Mouse (Mus musculus): ENCODE measurements around the gene Nxn. TPM values are rescaled to one million over a fixed set of nuclear protein-coding genes. Genes with fewer than 3 reads are reported as not detected.

The Nxn gene
- polyA plus RNA-seq, 1 experiment = 9.2 TPM

- peaks cover 1% of the 10 kb centered on the region; the same call in 1 of the 2 replicates for H3K4me1 ChIP-seq (ENCODE audit: control insufficient read depth, insufficient read depth, low read length)
- TF ChIP-seq CTCF (IDR thresholded peaks at IDR 0.05; ENCODE audit: extremely low read depth, insufficient read depth, low read length) = no peak
- no peak for TF ChIP-seq POLR2A (IDR thresholded peaks at IDR 0.05; ENCODE audit: extremely low read depth, insufficient read depth, low read length)
- no peak overlapping the region for H3K4me3 ChIP-seq (ENCODE audit: insufficient read depth, low read length)
- H3K27ac ChIP-seq (ENCODE audit: insufficient read depth, low read length) = no peak overlapping the region
Measured at GRCm38 (mm10) chr11:76328522-76329290, 70.2 kb downstream of the Nxn start.

GRCm38 (mm10) chr11:76328084-76328483, 70.9 kb downstream of the Nxn start:
- H3K4me3 ChIP-seq (ENCODE audit: insufficient read depth, low read length) = no peak overlapping the region
- no peak overlapping the region for H3K27ac ChIP-seq (ENCODE audit: insufficient read depth, low read length)
- TF ChIP-seq CTCF (IDR thresholded peaks at IDR 0.05; ENCODE audit: extremely low read depth, insufficient read depth, low read length) (no peak), POLR2A (IDR thresholded peaks at IDR 0.05; ENCODE audit: extremely low read depth, insufficient read depth, low read length) (no peak)
- H3K4me1 ChIP-seq (ENCODE audit: control insufficient read depth, insufficient read depth, low read length) = peaks cover 1% of the 10 kb centered on the region; the same call in 1 of the 2 replicates

GRCm38 (mm10) chr11:76326672-76327071, 72.3 kb downstream of the Nxn start:
- Histone ChIP-seq H3K4me3 (ENCODE audit: insufficient read depth, low read length) (no peak overlapping the region), H3K27ac (ENCODE audit: insufficient read depth, low read length) (no peak overlapping the region), H3K4me1 (ENCODE audit: control insufficient read depth, insufficient read depth, low read length) (no peaks in the 10 kb centered on the region)
- TF ChIP-seq CTCF (IDR thresholded peaks at IDR 0.05; ENCODE audit: extremely low read depth, insufficient read depth, low read length) (no peak), POLR2A (IDR thresholded peaks at IDR 0.05; ENCODE audit: extremely low read depth, insufficient read depth, low read length) (no peak)

GRCm38 (mm10) chr11:76326051-76326450, 72.9 kb downstream of the Nxn start:
- H3K27ac ChIP-seq (ENCODE audit: insufficient read depth, low read length) = no peak overlapping the region
- no peak overlapping the region for H3K4me3 ChIP-seq (ENCODE audit: insufficient read depth, low read length)
- no peak for TF ChIP-seq POLR2A (IDR thresholded peaks at IDR 0.05; ENCODE audit: extremely low read depth, insufficient read depth, low read length)
- TF ChIP-seq CTCF (IDR thresholded peaks at IDR 0.05; ENCODE audit: extremely low read depth, insufficient read depth, low read length) = no peak
- no peaks in the 10 kb centered on the region for H3K4me1 ChIP-seq (ENCODE audit: control insufficient read depth, insufficient read depth, low read length)

- TF ChIP-seq POLR2A (IDR thresholded peaks at IDR 0.05; ENCODE audit: extremely low read depth, insufficient read depth, low read length) (no peak), CTCF (IDR thresholded peaks at IDR 0.05; ENCODE audit: extremely low read depth, insufficient read depth, low read length) (no peak)
- Histone ChIP-seq H3K27ac (ENCODE audit: insufficient read depth, low read length) (no peak overlapping the region), H3K4me3 (ENCODE audit: insufficient read depth, low read length) (no peak overlapping the region), H3K4me1 (ENCODE audit: control insufficient read depth, insufficient read depth, low read length) (no peaks in the 10 kb centered on the region)
Measured at GRCm38 (mm10) chr11:76324801-76325200, 74.1 kb downstream of the Nxn start.

DNA sequence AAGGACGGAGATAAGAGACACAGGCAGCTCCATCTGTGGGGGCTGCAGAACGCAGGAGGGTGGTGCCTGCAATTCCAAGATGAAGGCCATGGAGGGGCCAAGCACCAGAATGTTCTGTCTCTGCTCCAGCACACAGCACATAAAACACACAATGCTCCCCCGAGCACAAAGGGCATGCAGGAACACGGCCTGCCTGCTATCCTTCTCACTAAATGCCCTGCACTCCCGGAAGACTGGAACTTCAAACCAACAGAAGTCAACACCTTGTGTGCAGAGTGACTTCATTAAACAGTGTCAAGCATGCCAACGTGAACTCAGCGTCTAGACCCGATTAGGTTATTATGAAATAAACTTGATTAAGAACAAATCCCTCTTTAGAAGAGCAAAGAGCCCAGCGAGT, 74.7 kb downstream of the Nxn start:
- Histone ChIP-seq H3K4me3 (ENCODE audit: insufficient read depth, low read length) (no peak overlapping the region), H3K4me1 (ENCODE audit: control insufficient read depth, insufficient read depth, low read length) (no peaks in the 10 kb centered on the region), H3K27ac (ENCODE audit: insufficient read depth, low read length) (no peak overlapping the region)
- no peak for TF ChIP-seq POLR2A (IDR thresholded peaks at IDR 0.05; ENCODE audit: extremely low read depth, insufficient read depth, low read length)
- no peak for TF ChIP-seq CTCF (IDR thresholded peaks at IDR 0.05; ENCODE audit: extremely low read depth, insufficient read depth, low read length)

- TF ChIP-seq CTCF (IDR thresholded peaks at IDR 0.05; ENCODE audit: extremely low read depth, insufficient read depth, low read length) (no peak), POLR2A (IDR thresholded peaks at IDR 0.05; ENCODE audit: extremely low read depth, insufficient read depth, low read length) (no peak)
- H3K4me3 ChIP-seq (ENCODE audit: insufficient read depth, low read length) = no peak overlapping the region
- no peaks in the 10 kb centered on the region for H3K4me1 ChIP-seq (ENCODE audit: control insufficient read depth, insufficient read depth, low read length)
- no peak overlapping the region for H3K27ac ChIP-seq (ENCODE audit: insufficient read depth, low read length)
Measured at GRCm38 (mm10) chr11:76322939-76323338, 76.0 kb downstream of the Nxn start.

DNA sequence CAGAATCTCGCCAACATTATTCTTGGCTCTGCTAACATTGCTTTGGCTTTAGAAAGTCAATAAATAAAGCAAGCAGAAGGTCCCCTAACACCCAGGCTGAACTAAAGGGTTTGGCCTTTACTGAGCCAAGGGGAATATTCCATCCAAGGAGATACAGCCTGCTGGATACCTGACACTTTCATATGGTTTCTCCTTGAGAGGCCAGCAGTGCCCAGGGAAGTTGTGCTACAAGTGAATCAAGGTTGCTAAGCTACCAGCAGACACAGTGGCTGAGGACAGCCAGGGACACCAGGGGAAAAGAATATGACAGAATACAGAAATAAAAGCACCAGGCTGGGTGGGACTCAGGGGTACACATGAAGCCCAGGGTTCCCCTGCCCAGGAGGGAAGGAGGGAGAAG, 76.9 kb downstream of the Nxn start:
- Histone ChIP-seq H3K4me1 (ENCODE audit: control insufficient read depth, insufficient read depth, low read length) (no peaks in the 10 kb centered on the region), H3K27ac (ENCODE audit: insufficient read depth, low read length) (no peak overlapping the region), H3K4me3 (ENCODE audit: insufficient read depth, low read length) (no peak overlapping the region)
- TF ChIP-seq POLR2A (IDR thresholded peaks at IDR 0.05; ENCODE audit: extremely low read depth, insufficient read depth, low read length) (no peak), CTCF (IDR thresholded peaks at IDR 0.05; ENCODE audit: extremely low read depth, insufficient read depth, low read length) (no peak)

- TF ChIP-seq CTCF (IDR thresholded peaks at IDR 0.05; ENCODE audit: extremely low read depth, insufficient read depth, low read length) = no peak
- no peak for TF ChIP-seq POLR2A (IDR thresholded peaks at IDR 0.05; ENCODE audit: extremely low read depth, insufficient read depth, low read length)
- Histone ChIP-seq H3K4me3 (ENCODE audit: insufficient read depth, low read length) (no peak overlapping the region), H3K27ac (ENCODE audit: insufficient read depth, low read length) (no peak overlapping the region), H3K4me1 (ENCODE audit: control insufficient read depth, insufficient read depth, low read length) (no peaks in the 10 kb centered on the region)
Measured at GRCm38 (mm10) chr11:76320475-76320874, 78.5 kb downstream of the Nxn start.

DNA sequence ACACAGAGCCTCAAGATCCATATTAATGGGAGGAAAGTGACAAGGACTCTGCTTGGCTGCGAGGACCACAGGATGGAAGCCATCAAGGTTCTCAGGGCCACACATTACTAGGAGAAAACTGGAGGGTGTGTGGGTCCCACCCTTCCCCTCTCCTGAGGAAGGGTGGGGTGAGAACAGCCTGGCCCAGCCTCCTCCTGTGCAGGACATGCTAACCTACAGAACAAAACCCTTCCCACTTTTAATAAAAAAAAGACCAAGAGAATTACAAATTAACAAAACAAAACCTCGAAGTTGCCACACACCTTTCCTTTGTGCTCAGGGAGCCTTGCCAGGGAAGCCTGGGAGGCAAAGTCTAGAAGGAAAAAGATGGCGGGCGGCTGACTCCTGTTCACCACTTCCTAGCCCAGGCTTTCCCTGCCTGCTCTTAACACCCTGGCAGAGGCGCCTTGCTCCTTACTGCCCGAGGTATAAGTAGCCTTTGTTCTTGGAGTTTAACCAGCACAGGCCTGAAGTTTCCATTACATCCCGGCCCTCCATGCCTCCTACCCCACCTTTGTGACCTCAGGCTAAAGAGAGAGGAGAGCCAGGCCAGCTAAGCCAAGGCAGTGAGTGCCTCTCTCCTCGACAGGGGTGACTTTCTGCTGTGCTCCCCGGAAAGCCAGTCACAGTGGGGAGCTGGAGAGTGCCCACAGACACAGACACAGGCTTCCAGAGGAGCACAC, 79.1 kb downstream of the Nxn start:
- TF ChIP-seq CTCF (IDR thresholded peaks at IDR 0.05; ENCODE audit: extremely low read depth, insufficient read depth, low read length) (no peak), POLR2A (IDR thresholded peaks at IDR 0.05; ENCODE audit: extremely low read depth, insufficient read depth, low read length) (no peak)

More for the DNA sequence above, 79.1 kb downstream of the Nxn start:
- Histone ChIP-seq H3K4me1 (ENCODE audit: control insufficient read depth, insufficient read depth, low read length) (no peaks in the 10 kb centered on the region), H3K27ac (ENCODE audit: insufficient read depth, low read length) (no peak overlapping the region), H3K4me3 (ENCODE audit: insufficient read depth, low read length) (no peak overlapping the region)

Measured in cortical plate, adult 2 months (tissue).